Mouse (Mus musculus) heart, postnatal 0 days (tissue): Measurements from ENCODE around the gene Fam71a. TPM values are rescaled to one million over a fixed set of nuclear protein-coding genes. Genes with fewer than 3 reads are reported as not detected.

ENCODE experiments used
- ATAC-seq: fragments of 200-750 bp; cut with Nextera tagmentation; 2 replicates; pipeline ENCODE4 v1.8.0; 2017; ENCODE audit warnings: low read depth, moderate number of reproducible peaks, moderate library complexity; ENCODE audit not compliant: insufficient read depth
- DNase-seq: peaks from one replicate; pipeline ENCODE4 v3.0.0-alpha.2; 2016; ENCODE audit warnings: low spot score
- H3K27ac ChIP-seq: fragments of 300-500 bp; sonication (generic); 2 replicates; pipeline ENCODE4 v1.5.1; 2014; ENCODE audit warnings: low read depth, mild to moderate bottlenecking
- H3K27me3 ChIP-seq: fragments of 300-500 bp; sonication (generic); 2 replicates; pipeline ENCODE4 v1.6.1; 2014; ENCODE audit warnings: low read length, mixed read lengths; ENCODE audit not compliant: control insufficient read depth, insufficient read depth
- H3K36me3 ChIP-seq: fragments of 300-500 bp; sonication (generic); replicated peaks from 2 replicates; pipeline ENCODE4 v1.6.1; 2014; ENCODE audit warnings: low read length, mixed read lengths; ENCODE audit not compliant: control insufficient read depth, insufficient read depth
- H3K4me1 ChIP-seq: fragments of 300-500 bp; sonication (generic); 2 replicates; pipeline ENCODE4 v1.6.1; 2014; ENCODE audit warnings: antibody characterized with exemption; ENCODE audit not compliant: control insufficient read depth, insufficient read depth
- H3K4me2 ChIP-seq: fragments of 300-500 bp; sonication (generic); 2 replicates; pipeline ENCODE4 v1.6.1; 2014; ENCODE audit warnings: low read depth, mild to moderate bottlenecking, low read length, moderate library complexity
- H3K4me3 ChIP-seq: fragments of 300-500 bp; sonication (generic); 2 replicates; pipeline ENCODE4 v1.5.1; 2014; ENCODE audit warnings: low read depth, low read length
- H3K9ac ChIP-seq: fragments of 300-500 bp; sonication (generic); replicated peaks from 2 replicates; pipeline ENCODE4 v1.6.1; 2014; ENCODE audit warnings: low read depth, low read length, mixed read lengths
- H3K9me3 ChIP-seq: fragments of 300-500 bp; sonication (generic); replicated peaks from 2 replicates; pipeline ENCODE4 v1.6.1; 2016; ENCODE audit warnings: low read length; ENCODE audit not compliant: control insufficient read depth
- CTCF ChIP-seq: IDR thresholded peaks from 2 replicates; pipeline ENCODE4 v1.5.1; 2016; ENCODE audit warnings: antibody characterized with exemption, control low read depth, low read depth
- EP300 ChIP-seq: IDR thresholded peaks from 2 replicates; pipeline ENCODE4 v1.6.1; 2016; ENCODE audit warnings: antibody characterized with exemption, low read depth
- WGBS: fragments of 180-500 bp; shearing (Covaris S2); extraction: QIAGEN DNeasy Blood & Tissue Kit; methylation state at CpG from one replicate; pipeline ENCODE4 v1.1.7; 2014; 5-methylcytosine and 5-hydroxymethylcytosine counted together
- polyA plus RNA-seq: library from polyadenylated mRNA; unstranded; fragments of >200 nt; fragmentation: Nextera tagmentation; extraction: Ambion mirVana; gene quantifications from 2 replicates; pipeline ENCODE4 v1.2.1, GENCODE M21; 2015
- total RNA-seq: library from RNA; depleted of rRNA; stranded (reverse); fragments of >200 nt; gene quantifications from 2 replicates; pipeline ENCODE4 v1.2.3, GENCODE M21; 2014; ENCODE audit warnings: low replicate concordance

The Fam71a gene
- total and polyA plus RNA-seq, 2 experiments from 2014 or later: not detected

DNA sequence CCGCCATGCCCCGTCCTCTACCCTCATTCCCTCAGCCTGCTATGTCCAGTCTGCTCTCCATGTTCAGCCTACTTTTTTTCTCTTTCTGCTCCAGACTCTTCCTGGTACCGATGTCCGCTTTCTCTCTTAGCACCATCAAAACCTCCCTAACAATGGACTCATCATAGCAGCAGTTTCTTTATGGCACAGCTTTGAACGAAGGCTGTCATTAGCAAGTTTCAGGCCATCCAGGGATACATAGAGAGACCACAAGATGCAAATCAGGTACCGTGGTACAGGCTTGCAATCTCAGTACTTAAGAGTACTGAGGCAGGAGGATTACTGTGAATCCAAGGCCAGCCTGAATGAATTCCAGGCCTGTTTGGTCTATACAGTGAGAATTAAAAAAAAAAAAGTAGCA, 28.1 kb upstream of the Fam71a start:
- no peak overlapping the region for H3K4me2 ChIP-seq
- no peak for ATAC-seq
- H3K9me3 ChIP-seq: no peaks in the 10 kb centered on the region
- H3K4me1 ChIP-seq: no peaks in the 10 kb centered on the region
- TF ChIP-seq CTCF: no peak
- TF ChIP-seq EP300: no peak
- no peak overlapping the region for H3K9ac ChIP-seq
- H3K27me3 ChIP-seq: no peaks in the 10 kb centered on the region
- H3K27ac ChIP-seq: no peak overlapping the region
- no peak for DNase-seq
- WGBS: 89% methylated on average over 6 of the region's 6 CpGs
- H3K4me3 ChIP-seq: no peak overlapping the region
- H3K36me3 ChIP-seq: no peaks in the 10 kb centered on the region

- Histone ChIP-seq H3K9ac (no peak overlapping the region), H3K4me1 (no peaks in the 10 kb centered on the region), H3K4me2 (no peak overlapping the region), H3K9me3 (no peaks in the 10 kb centered on the region), H3K27ac (no peak overlapping the region), H3K4me3 (no peak overlapping the region), H3K27me3 (no peaks in the 10 kb centered on the region), H3K36me3 (no peaks in the 10 kb centered on the region)
- no peak for DNase-seq
- 57% methylated on average over 6 of the region's 6 CpGs for WGBS
- ATAC-seq: no peak
- TF ChIP-seq CTCF: no peak
- TF ChIP-seq EP300: no peak
Measured at GRCm38 (mm10) chr1:191192213-191192612, 27.6 kb upstream of the Fam71a start.

DNA sequence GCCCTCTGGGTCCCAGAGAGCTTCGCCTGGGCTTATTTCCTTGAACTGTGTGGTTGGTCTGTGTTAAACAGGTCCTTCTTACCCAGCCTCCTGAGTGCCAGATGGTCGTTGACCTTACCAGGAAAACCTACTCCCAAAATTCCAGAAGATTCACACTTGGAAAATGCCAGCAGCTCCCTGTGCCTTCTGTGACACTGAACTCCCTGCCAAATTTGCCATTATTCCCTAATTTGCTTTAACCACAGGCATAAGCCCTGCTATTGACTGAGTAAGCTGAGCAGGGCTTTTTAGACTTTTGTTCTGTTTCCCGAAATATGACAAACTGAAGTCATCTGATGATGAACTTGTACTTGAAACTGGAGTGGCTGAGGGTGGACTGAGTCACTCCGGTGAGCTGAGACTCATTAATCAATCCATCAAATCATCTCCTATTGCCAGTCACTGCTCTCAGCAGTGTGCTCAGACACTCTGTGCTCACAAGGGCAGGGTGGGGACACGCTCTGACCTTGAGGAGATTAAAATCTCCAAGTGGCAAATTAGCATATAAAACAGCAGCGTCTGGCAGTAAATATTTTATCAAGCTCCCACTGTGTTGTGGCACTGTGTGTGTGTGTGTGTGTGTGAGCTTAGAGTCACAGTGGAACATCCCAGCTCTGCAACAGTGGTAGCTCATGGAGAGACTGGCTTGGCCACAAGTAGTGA, 25.2 kb upstream of the Fam71a start:
- ATAC-seq (no peak), DNase-seq (no peak)
- Histone ChIP-seq H3K27me3 (no peaks in the 10 kb centered on the region), H3K9ac (no peak overlapping the region), H3K27ac (no peak overlapping the region), H3K4me1 (peaks cover 14% of the 10 kb centered on the region; the same call in 1 of the 2 replicates), H3K4me3 (no peak overlapping the region), H3K9me3 (no peaks in the 10 kb centered on the region), H3K4me2 (no peak overlapping the region), H3K36me3 (no peaks in the 10 kb centered on the region)
- TF ChIP-seq EP300: no peak
- no peak for TF ChIP-seq CTCF
- WGBS: 40% methylated on average over 6 of the region's 6 CpGs

- Histone ChIP-seq H3K9me3 (no peaks in the 10 kb centered on the region), H3K9ac (no peak overlapping the region), H3K36me3 (no peaks in the 10 kb centered on the region), H3K27ac (peak overlapping the region; percentile 28), H3K27me3 (no peaks in the 10 kb centered on the region), H3K4me3 (peak overlapping the region; percentile 89), H3K4me2 (peak overlapping the region; percentile 84), H3K4me1 (peaks cover 30% of the 10 kb centered on the region)
- TF ChIP-seq EP300 (no peak), CTCF (no peak)
- ATAC-seq (no peak), DNase-seq (no peak)
- WGBS: 23% methylated on average over 7 of the region's 7 CpGs
Measured at GRCm38 (mm10) chr1:191186386-191186770, 21.8 kb upstream of the Fam71a start.

DNA sequence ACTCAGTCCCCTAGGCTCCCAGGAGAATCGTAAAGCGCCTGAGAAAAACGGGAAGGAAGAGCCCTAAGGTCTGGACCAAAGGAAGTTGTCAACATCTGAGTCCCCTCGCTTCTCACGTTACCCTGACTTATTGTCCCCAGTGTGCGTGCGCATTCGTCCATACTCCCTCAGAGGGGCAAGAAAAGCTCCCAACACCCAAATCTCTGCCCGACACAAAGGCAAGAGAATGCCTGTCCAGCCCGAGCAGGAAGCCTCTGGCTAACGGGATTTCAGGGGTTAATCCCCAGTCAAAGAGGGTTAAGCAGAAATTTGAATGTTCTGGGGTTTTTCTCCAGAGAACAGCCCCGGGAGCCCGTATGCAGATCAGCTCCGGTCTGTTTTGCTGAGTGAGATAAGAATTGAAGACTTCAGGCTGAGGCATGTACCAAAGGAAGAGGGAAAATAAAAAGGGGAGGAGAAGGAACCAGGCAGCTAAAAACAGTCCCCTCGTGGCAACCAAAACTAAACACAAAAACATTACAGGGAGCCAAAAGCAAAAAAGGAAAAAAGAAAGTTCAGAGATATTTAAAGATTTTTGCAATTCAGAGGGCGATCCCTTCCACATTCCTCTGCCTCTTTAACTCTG, 21.3 kb upstream of the Fam71a start:
- Histone ChIP-seq H3K36me3 (no peaks in the 10 kb centered on the region), H3K27me3 (no peaks in the 10 kb centered on the region), H3K27ac (peak overlapping the region; percentile 28), H3K9ac (peak overlapping the region; percentile 67), H3K4me2 (peak overlapping the region; percentile 84), H3K9me3 (no peaks in the 10 kb centered on the region), H3K4me3 (peak overlapping the region; percentile 89), H3K4me1 (peaks cover 35% of the 10 kb centered on the region)
- ATAC-seq (no peak), DNase-seq (peak; percentile 31)
- no peak for TF ChIP-seq CTCF
- WGBS: 3% methylated on average over 16 of the region's 16 CpGs
